Mouse (Mus musculus) ovary, postnatal 14 days (tissue): ENCODE results near the gene Sh2d3c.

Experiments used
- DNase-seq: peaks from one replicate; pipeline ENCODE4 v3.0.0; 2022; ENCODE audit warnings: low spot score

Sh2d3c gene

GRCm38 (mm10) chr2:32724832-32725790 lies 4.3 kb downstream of the Sh2d3c start:
- no peak for DNase-seq

GRCm38 (mm10) chr2:32727435-32727834 lies 6.6 kb downstream of the Sh2d3c start:
- DNase-seq, result peak; percentile 79

GRCm38 (mm10) chr2:32728463-32728862 lies 7.6 kb downstream of the Sh2d3c start:
- DNase-seq, result no peak

GRCm38 (mm10) chr2:32729547-32729946 lies 8.7 kb downstream of the Sh2d3c start:
- no peak for DNase-seq

- no peak for DNase-seq
Observed at GRCm38 (mm10) chr2:32730854-32731253, 10.0 kb downstream of the Sh2d3c start.

- no peak for DNase-seq
Observed at GRCm38 (mm10) chr2:32731911-32732310, 11.1 kb downstream of the Sh2d3c start.

GRCm38 (mm10) chr2:32732695-32733094 lies 11.8 kb downstream of the Sh2d3c start:
- DNase-seq, result no peak

GRCm38 (mm10) chr2:32734480-32734879 lies 13.6 kb downstream of the Sh2d3c start:
- DNase-seq, result no peak

- no peak for DNase-seq
Observed at GRCm38 (mm10) chr2:32734933-32735332, 14.1 kb downstream of the Sh2d3c start.

- no peak for DNase-seq
Observed at GRCm38 (mm10) chr2:32736306-32736829, 15.5 kb downstream of the Sh2d3c start.

GRCm38 (mm10) chr2:32737008-32737407 lies 16.2 kb downstream of the Sh2d3c start:
- DNase-seq, result no peak

GRCm38 (mm10) chr2:32739311-32739710 lies 18.5 kb downstream of the Sh2d3c start:
- DNase-seq, result no peak

GRCm38 (mm10) chr2:32740916-32741272 lies 20.0 kb downstream of the Sh2d3c start, which contains the start of gene 6330409D20Rik:
Gene 6330409D20Rik (minus strand): TSS chr2:32741016.
- no peak for DNase-seq

GRCm38 (mm10) chr2:32741273-32742172 lies 20.7 kb downstream of the Sh2d3c start:
- DNase-seq, result no peak

- DNase-seq, result no peak
Observed at GRCm38 (mm10) chr2:32742173-32742531, 21.3 kb downstream of the Sh2d3c start.

- DNase-seq, result no peak
Observed at GRCm38 (mm10) chr2:32744272-32744982, 23.6 kb downstream of the Sh2d3c start.

GRCm38 (mm10) chr2:32749082-32749481 lies 28.2 kb downstream of the Sh2d3c start:
- no peak for DNase-seq

GRCm38 (mm10) chr2:32750199-32750598 lies 29.3 kb downstream of the Sh2d3c start:
- DNase-seq, result no peak

- DNase-seq, result peak; percentile 35
Observed at GRCm38 (mm10) chr2:32750887-32751664, 30.2 kb downstream of the Sh2d3c start.

GRCm38 (mm10) chr2:32751665-32752033 lies 30.8 kb downstream of the Sh2d3c start:
- no peak for DNase-seq

GRCm38 (mm10) chr2:32752181-32752580 lies 31.3 kb downstream of the Sh2d3c start:
- DNase-seq, result no peak
